Mouse (Mus musculus): ENCODE results near the gene S100a11.

DNA sequence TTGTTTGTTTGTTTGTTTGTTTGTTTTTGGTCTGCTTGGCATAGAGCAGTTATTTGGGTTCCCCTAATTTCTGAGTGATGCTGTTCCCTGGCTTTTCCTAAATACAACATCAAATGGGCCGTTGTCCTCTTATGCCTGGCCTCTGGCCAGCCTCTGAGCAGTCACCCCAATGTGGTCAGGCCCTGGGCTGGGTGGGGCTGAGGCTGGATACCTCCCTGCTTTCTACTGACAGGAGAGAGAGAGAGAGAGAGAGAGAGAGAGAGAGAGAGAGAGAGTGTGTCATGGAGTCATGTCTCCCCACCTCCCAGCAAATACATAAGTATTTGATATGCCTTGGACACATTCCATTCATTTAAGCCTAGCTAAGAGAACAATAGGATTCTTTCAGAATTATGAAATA lies 36.3 kb downstream of the S100a11 start:
- TF ChIP-seq CTCF (IDR thresholded peaks at IDR 0.05; ENCODE audit: low read depth, low read length) (no peak), TAL1 (conservative IDR thresholded peaks at IDR 0.05; ENCODE audit: low read depth, low read length) (no peak), GATA1 (IDR thresholded peaks at IDR 0.05; ENCODE audit: borderline replicate concordance, low read length) (no peak), GATA2 (IDR thresholded peaks at IDR 0.05; ENCODE audit: borderline replicate concordance, low read depth, low read length) (no peak), POLR2AphosphoS5 (IDR thresholded peaks at IDR 0.05; ENCODE audit: insufficient replicate concordance, low read depth, low read length) (no peak)

Data from G1E (cell line).